Mouse (Mus musculus): ENCODE results near the gene Slc39a10. TPM values are rescaled to one million over a fixed set of nuclear protein-coding genes. Genes with fewer than 3 reads are reported as not detected.
"Not testable (repeated sequence)": the region's sequence is repeated elsewhere in the genome, so short reads cannot be mapped to it uniquely, and the experiment has no call there.

Gene Slc39a10
- polyA plus RNA-seq, 1 experiment from 2014 or later, result 3.1 TPM

GRCm38 (mm10) chr1:46770077-46770695, 122.5 kb downstream of the Slc39a10 start:
- H3K9me3 ChIP-seq (replicated peaks); H3K4me2 ChIP-seq; H3K27ac ChIP-seq (replicated peaks); ATAC-seq (ENCODE audit: insufficient read depth); H3K4me3 ChIP-seq (replicated peaks); H3K4me1 ChIP-seq (replicated peaks); H3K36me3 ChIP-seq (replicated peaks); H3K27me3 ChIP-seq; H3K9ac ChIP-seq: not testable (repeated sequence)
- WGBS (ENCODE audit: insufficient replicate concordance), result 66% methylated on average over 7 of the region's 7 CpGs

GRCm38 (mm10) chr1:46769318-46769717, 123.3 kb downstream of the Slc39a10 start:
- not testable (repeated sequence) for H3K4me2 ChIP-seq; H3K9me3 ChIP-seq (replicated peaks); H3K9ac ChIP-seq; H3K4me3 ChIP-seq (replicated peaks); ATAC-seq (ENCODE audit: insufficient read depth); H3K27me3 ChIP-seq; H3K36me3 ChIP-seq (replicated peaks); H3K4me1 ChIP-seq (replicated peaks); H3K27ac ChIP-seq (replicated peaks)

DNA sequence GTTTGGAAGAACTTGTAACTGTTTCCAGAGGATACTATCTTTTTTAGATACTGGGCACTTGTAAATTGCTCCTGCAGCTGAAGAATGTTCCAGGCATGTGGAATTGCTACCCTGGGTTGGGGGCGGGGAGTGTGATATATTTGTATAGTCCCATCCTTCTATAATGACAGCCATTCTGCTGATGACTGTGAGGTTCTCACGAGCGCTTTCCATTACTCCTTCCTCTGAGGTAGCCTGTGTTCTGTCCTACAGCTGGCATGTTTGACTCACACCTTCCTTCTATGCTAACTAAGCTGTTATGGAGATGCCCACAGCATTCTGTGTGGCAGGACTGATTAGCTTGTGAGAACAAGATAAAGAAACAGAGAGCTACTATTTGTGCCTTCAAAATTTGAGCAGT, 128.1 kb downstream of the Slc39a10 start:
- not testable (repeated sequence) for H3K36me3 ChIP-seq (replicated peaks); H3K27me3 ChIP-seq
- 51% methylated on average over 3 of the region's 3 CpGs for WGBS (ENCODE audit: insufficient replicate concordance)

More for the DNA sequence above, 128.1 kb downstream of the Slc39a10 start:
- not testable (repeated sequence) for H3K9me3 ChIP-seq (replicated peaks); H3K9ac ChIP-seq; H3K4me2 ChIP-seq; H3K4me1 ChIP-seq (replicated peaks); H3K4me3 ChIP-seq (replicated peaks); H3K27ac ChIP-seq (replicated peaks); ATAC-seq (ENCODE audit: insufficient read depth)
